ENCODE assay signal across 8 mouse cellular contexts in the genomic region with DNA sequence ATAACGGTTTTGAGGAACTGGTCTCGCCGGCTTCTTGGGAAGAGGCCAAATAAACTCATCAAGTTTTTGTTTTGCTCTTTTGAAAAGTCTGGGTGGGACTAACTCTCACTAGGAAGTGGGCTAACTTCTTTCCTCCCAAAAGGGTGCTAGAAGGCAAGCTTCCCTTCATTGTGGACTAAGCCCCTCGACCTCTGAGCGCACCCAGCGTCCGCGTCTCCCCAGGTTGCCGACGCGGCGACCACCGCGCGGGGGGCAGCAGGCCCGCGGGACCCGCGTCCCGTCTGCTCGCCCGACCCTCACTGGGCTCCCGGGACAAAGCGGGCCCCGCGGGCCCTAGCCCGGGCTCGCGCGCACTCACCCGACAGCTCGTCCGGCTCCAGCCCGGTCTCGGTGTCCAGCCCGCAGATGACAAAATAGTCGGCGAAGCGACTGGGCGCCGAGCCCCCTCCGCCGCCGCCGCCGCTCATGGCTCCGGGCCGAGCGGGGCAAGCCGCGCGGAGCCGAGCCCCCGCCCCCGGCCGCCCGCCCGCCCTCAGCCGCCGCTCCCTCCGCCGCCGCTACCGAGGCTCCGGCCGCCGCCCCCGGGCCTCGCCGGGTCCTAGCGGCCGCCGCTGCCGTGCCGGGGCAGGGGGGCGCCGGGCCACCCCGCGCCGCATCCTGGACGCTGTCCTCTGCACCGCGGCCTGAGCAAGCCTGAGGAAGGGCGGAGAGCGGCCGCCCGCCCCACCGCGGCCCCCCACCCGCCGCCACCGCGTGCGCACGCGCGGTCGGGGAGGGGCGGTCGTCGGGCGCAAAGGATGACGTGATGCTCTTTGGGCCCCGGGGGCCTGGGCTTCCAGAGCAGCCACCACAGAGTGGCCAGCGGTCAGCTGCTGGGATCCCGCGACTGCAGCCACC. TPM values are rescaled to one million over a fixed set of nuclear protein-coding genes. Genes with fewer than 3 reads are reported as not detected.
DNase-seq lines count a peak whose midpoint lies in the region; ATAC-seq and TF ChIP-seq lines count a peak whose summit lies in the region.

Gene Dennd5a, minus strand, starts transcription at position 755 of the 897 bp plus-strand sequence.

- H3K4me3 ChIP-seq in MEL (ENCODE audit: control insufficient read depth in 1 of 2, insufficient read depth in 1 of 2, low read depth in 2 of 2, low read length in 2 of 2) = peak within 1 kb of the TSS; percentile 76 to 77
- H3K4me3 ChIP-seq in cerebellum, adult 2 months (replicated peaks; ENCODE audit: insufficient read depth, low read depth, low read length) = peak within 1 kb of the TSS; percentile 97
- H3K4me3 ChIP-seq in lung, postnatal 0 days (ENCODE audit: low read depth, low read length) = peak within 1 kb of the TSS; percentile 84

- no peak for TF ChIP-seq CTCF in MEL (IDR thresholded peaks at IDR 0.05 in 2 of 3, conservative IDR thresholded peaks at IDR 0.05 in 1 of 3; ENCODE audit: control insufficient read depth in 1 of 3, insufficient read depth in 1 of 3, low read depth in 2 of 3, low read length in 3 of 3, poor library complexity in 1 of 3, severe bottlenecking in 1 of 3)
- TF ChIP-seq CTCF in cerebellum, adult 2 months (IDR thresholded peaks at IDR 0.05; ENCODE audit: borderline replicate concordance, insufficient read depth, low read depth, low read length) = no peak
- TF ChIP-seq CTCF in lung, postnatal 0 days (IDR thresholded peaks at IDR 0.05) = no peak

- TF ChIP-seq EP300 in MEL (IDR thresholded peaks at IDR 0.05; ENCODE audit: low read depth in 1 of 2, low read length in 2 of 2) = peak in 1 of 2 experiments; percentile 23; a peak in 2 of 4 replicates
- no peak for TF ChIP-seq EP300 in lung, postnatal 0 days (IDR thresholded peaks at IDR 0.05)

- H3K36me3 ChIP-seq in MEL (ENCODE audit: control insufficient read depth in 1 of 2, insufficient read depth in 2 of 2, low read length in 2 of 2) = peaks cover 0 to 26% of the 10 kb centered on the region in 2 experiments; a peak in 2 of 4 replicates
- no peaks in the 10 kb centered on the region for H3K36me3 ChIP-seq in lung, postnatal 0 days (ENCODE audit: insufficient read depth, low read length)

- H3K79me2 ChIP-seq in MEL (ENCODE audit: control insufficient read depth, insufficient read depth, low read length, poor library complexity) = peaks cover 37% of the 10 kb centered on the region

- no peak for TF ChIP-seq RAD21 in MEL (IDR thresholded peaks at IDR 0.05; ENCODE audit: low read depth, low read length)

- ATAC-seq in hematopoietic stem cell, adult 5-6 weeks (replicated peaks in 1 of 2; ENCODE audit: insufficient read depth in 1 of 2, low FRiP score in 2 of 2, low TSS enrichment in 1 of 2, low read depth in 1 of 2, poor library complexity in 2 of 2, severe bottlenecking in 2 of 2) = peak; percentile 60 to 65
- peak; percentile 93 for ATAC-seq in lung, postnatal 0 days

- DNase-seq in MEL (ENCODE audit: low read depth, low spot score) = peak; percentile 94
- DNase-seq in cerebellum, adult 2 months = peak; percentile 86 to 87
- peak; percentile 71 for DNase-seq in forelimb bud, embryonic 11.5 days (ENCODE audit: low read depth, low spot score)
- DNase-seq in layer of hippocampus, adult 9-11 months = peak; percentile 79
- peak; percentile 89 for DNase-seq in lung, postnatal 0 days (ENCODE audit: low spot score)
- DNase-seq in ovary, postnatal 14 days (ENCODE audit: low spot score) = peak; percentile 52
- DNase-seq in thymus, postnatal 14 days = peak; percentile 58

- TF ChIP-seq POLR2A in MEL (IDR thresholded peaks at IDR 0.05; ENCODE audit: control insufficient read depth in 1 of 2, insufficient read depth in 1 of 2, low read depth in 1 of 2, low read length in 2 of 2, poor library complexity in 1 of 2) = peak; percentile 64
- peak; percentile 97 for TF ChIP-seq POLR2A in cerebellum, adult 2 months (IDR thresholded peaks at IDR 0.05; ENCODE audit: borderline replicate concordance, insufficient read depth, low read length)

- H3K9ac ChIP-seq in MEL (ENCODE audit: control insufficient read depth, low read depth, low read length, poor library complexity, severe bottlenecking) = peak within 1 kb of the TSS; percentile 85
- H3K9ac ChIP-seq in lung, postnatal 0 days (replicated peaks; ENCODE audit: low read depth) = peak within 1 kb of the TSS; percentile 88

- peak within 1 kb of the TSS; percentile 94 for H3K27ac ChIP-seq in MEL (ENCODE audit: control insufficient read depth, low read depth, low read length)
- H3K27ac ChIP-seq in cerebellum, adult 2 months (ENCODE audit: insufficient read depth, low read length) = peak within 1 kb of the TSS; percentile 100
- peak within 1 kb of the TSS; percentile 92 for H3K27ac ChIP-seq in lung, postnatal 0 days (ENCODE audit: low read length)

- WGBS in cerebellum, adult 2 months = under 1% methylated on average over 105 of the region's 107 CpGs
- under 1% methylated on average over 62 of the region's 107 CpGs for WGBS in lung, postnatal 0 days

- no peaks in the 10 kb centered on the region for H3K27me3 ChIP-seq in MEL (ENCODE audit: control insufficient read depth in 1 of 2, insufficient read depth in 2 of 2, low read length in 2 of 2)
- no peaks in the 10 kb centered on the region for H3K27me3 ChIP-seq in cerebellum, adult 2 months (ENCODE audit: control insufficient read depth, insufficient read depth, low read length)
- no peaks in the 10 kb centered on the region for H3K27me3 ChIP-seq in lung, postnatal 0 days (replicated peaks; ENCODE audit: insufficient read depth, low read length)

- peak within 1 kb of the TSS; percentile 74 for H3K4me2 ChIP-seq in lung, postnatal 0 days (replicated peaks; ENCODE audit: low read depth, low read length)

- peaks cover 9 to 18% of the 10 kb centered on the region in 2 experiments for H3K4me1 ChIP-seq in MEL (ENCODE audit: control insufficient read depth in 1 of 2, insufficient read depth in 2 of 2, low read length in 2 of 2)
- H3K4me1 ChIP-seq in cerebellum, adult 2 months (ENCODE audit: control insufficient read depth, insufficient read depth, low read length) = peaks cover 7% of the 10 kb centered on the region
- H3K4me1 ChIP-seq in lung, postnatal 0 days (ENCODE audit: insufficient read depth, low read depth, low read length) = peaks cover 11% of the 10 kb centered on the region; the same call in 1 of the 2 replicates

- H3K9me3 ChIP-seq in MEL (replicated peaks; ENCODE audit: insufficient read depth, low read length) = no peaks in the 10 kb centered on the region
- H3K9me3 ChIP-seq in lung, postnatal 0 days (ENCODE audit: low read length) = no peaks in the 10 kb centered on the region

TF ChIP-seq in MEL, 35 proteins besides CTCF, POLR2A, EP300 and RAD21 (continues in another document):
- TF ChIP-seq NELFE (IDR thresholded peaks at IDR 0.05; ENCODE audit: low read depth, low read length) (peak; percentile 51), SIN3A (IDR thresholded peaks at IDR 0.05; ENCODE audit: low read length) (no peak; the same call in 1 of the 2 replicates), HCFC1 (IDR thresholded peaks at IDR 0.05; ENCODE audit: low read depth, low read length) (peak; percentile 63), E2F4 (IDR thresholded peaks at IDR 0.05; ENCODE audit: borderline replicate concordance, low read depth, low read length) (no peak), GABPA (IDR thresholded peaks at IDR 0.05; ENCODE audit: low read depth, low read length) (no peak), ZMIZ1 (IDR thresholded peaks at IDR 0.05; ENCODE audit: low read depth, low read length) (peak; percentile 74), ELF1 (IDR thresholded peaks at IDR 0.05; ENCODE audit: low read depth, low read length) (peak; percentile 59), MYB (IDR thresholded peaks at IDR 0.05; ENCODE audit: low read depth, low read length) (no peak), ETS1 (IDR thresholded peaks at IDR 0.05; ENCODE audit: low read depth, low read length) (peak; percentile 39; the same call in 1 of the 2 replicates), UBTF (IDR thresholded peaks at IDR 0.05; ENCODE audit: borderline replicate concordance, insufficient read depth, low read depth, low read length) (no peak), CHD2 (IDR thresholded peaks at IDR 0.05; ENCODE audit: low read length) (no peak), MEF2A (IDR thresholded peaks at IDR 0.05; ENCODE audit: extremely low read depth, insufficient replicate concordance, low read depth, low read length, poor library complexity, severe bottlenecking) (no peak), USF2 (IDR thresholded peaks at IDR 0.05; ENCODE audit: borderline replicate concordance in 1 of 2, insufficient read depth in 1 of 2, low read depth in 1 of 2, low read length in 2 of 2) (no peak), ZNF384 (IDR thresholded peaks at IDR 0.05; ENCODE audit: low read depth, low read length) (no peak), KAT2A (conservative IDR thresholded peaks at IDR 0.05; ENCODE audit: low read depth, low read length) (no peak), NRF1 (IDR thresholded peaks at IDR 0.05; ENCODE audit: insufficient read depth, low read depth, low read length, poor library complexity, severe bottlenecking) (peak; percentile 75), ZC3H11A (IDR thresholded peaks at IDR 0.05; ENCODE audit: low read depth, low read length) (peak; percentile 8; the same call in 1 of the 2 replicates), MXI1 (IDR thresholded peaks at IDR 0.05; ENCODE audit: low read depth, low read length) (peak; percentile 24; the same call in 1 of the 2 replicates), MAZ (IDR thresholded peaks at IDR 0.05; ENCODE audit: low read depth, low read length) (peak; percentile 54; the same call in 1 of the 2 replicates), GATA1 (IDR thresholded peaks at IDR 0.05; ENCODE audit: low read depth, low read length) (no peak), POLR2AphosphoS5 (IDR thresholded peaks at IDR 0.05; ENCODE audit: borderline replicate concordance, low read depth, low read length) (no peak), CHD1 (IDR thresholded peaks at IDR 0.05; ENCODE audit: low read depth, low read length) (peak; percentile 87; the same call in 1 of the 2 replicates), RCOR1 (IDR thresholded peaks at IDR 0.05; ENCODE audit: low read depth, low read length) (no peak; the same call in 1 of the 2 replicates), MYC (IDR thresholded peaks at IDR 0.05; ENCODE audit: low read depth, low read length) (0 out of 2 replicates have a peak, but pooled peaks have one; percentile 46), POLR2AphosphoS2 (IDR thresholded peaks at IDR 0.05; ENCODE audit: low read length) (peak; percentile 41; the same call in 1 of the 2 replicates), TCF12 (IDR thresholded peaks at IDR 0.05; ENCODE audit: low read depth, low read length) (no peak)

RNA-seq across cellular contexts. Expression of gene Dennd5a, which starts in this region (rescaled TPM):
- total RNA-seq in MEL (2012; rRNA removed) = 33.1 and 40.5 TPM in 2 replicates
- 10 to 100 TPM; 64.4 to 78.8 TPM for polyA plus RNA-seq in MEL (2012; ENCODE audit: insufficient read depth in 1 of 2, insufficient read length in 2 of 2, low read depth in 1 of 2, low replicate concordance in 2 of 2, missing spikeins in 1 of 2)
- 270 TPM in 2 replicates for polyA plus RNA-seq in cerebellum, adult 2 months (2012; rRNA removed)
- total RNA-seq in hematopoietic stem cell, adult 5-6 weeks (2017) = 90.5 and 124 TPM in 2 replicates
- polyA plus RNA-seq in lung, postnatal 0 days (2015; fragmentation: Nextera tagmentation; extraction: Ambion mirVana) = 36.4 and 40.1 TPM in 2 replicates

Comparison
In these comparisons a context has a peak if more than half of its experiments do, and no peak if none do; other contexts are left out.
1. Peak in every context shown above with its lines: DNase-seq, ATAC-seq, H3K4me3 ChIP-seq and H3K27ac ChIP-seq.